Mouse (Mus musculus) small intestine, adult 2 months (tissue): ENCODE measurements around the gene Vmp1. TPM values are rescaled to one million over a fixed set of nuclear protein-coding genes. Genes with fewer than 3 reads are reported as not detected.
A peak's percentile ranks its signal among the peaks of the same experiment; 100 is the strongest.

Experiments used
- H3K27ac ChIP-seq: fragments of 200-500 bp; 2 replicates; pipeline ENCODE4 v1.5.1; 2012; ENCODE audit warnings: low read depth, low read length, control low read depth, inconsistent platforms; ENCODE audit not compliant: insufficient read depth
- H3K27me3 ChIP-seq: fragments of 200-500 bp; 2 replicates; pipeline ENCODE4 v1.6.1; 2012; ENCODE audit warnings: mild to moderate bottlenecking, moderate library complexity, low read length, inconsistent platforms; ENCODE audit not compliant: control insufficient read depth, insufficient read depth
- H3K36me3 ChIP-seq: fragments of 200-500 bp; 2 replicates; pipeline ENCODE4 v1.6.1; 2012; ENCODE audit warnings: mild to moderate bottlenecking, low read length, control low read depth, inconsistent platforms; ENCODE audit not compliant: control insufficient read depth, insufficient read depth
- H3K4me1 ChIP-seq: fragments of 200-500 bp; 2 replicates; pipeline ENCODE4 v1.6.1; 2012; ENCODE audit warnings: low read length, inconsistent platforms, mixed read lengths; ENCODE audit not compliant: control insufficient read depth, insufficient read depth, insufficient read length
- H3K4me3 ChIP-seq: fragments of 200-500 bp; 2 replicates; pipeline ENCODE4 v1.5.1; 2012; ENCODE audit warnings: low read depth, mild to moderate bottlenecking, control low read depth, inconsistent platforms, low read length, moderate library complexity
- CTCF ChIP-seq: fragments of 200-500 bp; IDR thresholded peaks from 2 replicates; pipeline ENCODE4 v1.5.1; 2012; ENCODE audit warnings: low read depth, mild to moderate bottlenecking, control low read depth, inconsistent platforms, low read length, moderate library complexity, mixed read lengths; ENCODE audit not compliant: insufficient replicate concordance, insufficient read length; ENCODE audit errors: extremely low read depth
- POLR2A ChIP-seq: fragments of 200-500 bp; IDR thresholded peaks from 2 replicates; pipeline ENCODE4 v1.6.1; 2012; ENCODE audit warnings: low read depth, mild to moderate bottlenecking, control low read depth, inconsistent platforms, low read length, moderate library complexity
- WGBS: fragments of 180-500 bp; shearing (Covaris S2); methylation state at CpG from one replicate; pipeline ENCODE4 v1.1.7; 2018; 5-methylcytosine and 5-hydroxymethylcytosine counted together
- polyA plus RNA-seq: library from polyadenylated mRNA; depleted of rRNA; stranded (reverse); fragments of >200 nt; gene quantifications from 2 replicates; pipeline ENCODE4 v1.2.3, GENCODE M21; 2012

Gene Vmp1
- polyA plus RNA-seq, 1 experiment: 38.8 TPM

GRCm38 (mm10) chr11:86580319-86581113, 103.1 kb downstream of the Vmp1 start:
- TF ChIP-seq POLR2A (no peak), CTCF (no peak)
- H3K4me3 ChIP-seq: peak overlapping the region; percentile 26

GRCm38 (mm10) chr11:86579731-86580318, 103.8 kb downstream of the Vmp1 start:
- peak overlapping the region; percentile 97 for H3K27ac ChIP-seq
- TF ChIP-seq CTCF: no peak
- TF ChIP-seq POLR2A: no peak
- H3K4me1 ChIP-seq: peaks cover 38% of the 10 kb centered on the region
- H3K4me3 ChIP-seq: peak overlapping the region; percentile 26
- 11% methylated on average over 10 of the region's 10 CpGs for WGBS
- no peaks in the 10 kb centered on the region for H3K27me3 ChIP-seq
- peaks cover 13% of the 10 kb centered on the region for H3K36me3 ChIP-seq

More at GRCm38 (mm10) chr11:86580319-86581113, 103.1 kb downstream of the Vmp1 start:
- no peaks in the 10 kb centered on the region for H3K27me3 ChIP-seq
- peak overlapping the region; percentile 97 for H3K27ac ChIP-seq
- H3K4me1 ChIP-seq: peaks cover 32% of the 10 kb centered on the region
- H3K36me3 ChIP-seq: peaks cover 20% of the 10 kb centered on the region
- WGBS: 16% methylated on average over 9 of the region's 9 CpGs

GRCm38 (mm10) chr11:86578809-86579730, 104.6 kb downstream of the Vmp1 start:
- Histone ChIP-seq H3K27ac (peak overlapping the region; percentile 97), H3K27me3 (no peaks in the 10 kb centered on the region), H3K4me1 (peaks cover 44% of the 10 kb centered on the region), H3K36me3 (peaks cover 8% of the 10 kb centered on the region), H3K4me3 (peak overlapping the region; percentile 15)
- 14% methylated on average over 25 of the region's 25 CpGs for WGBS
- peak; percentile 35; the same call in 1 of the 2 replicates for TF ChIP-seq POLR2A
- TF ChIP-seq CTCF: no peak

- peak overlapping the region; percentile 97 for H3K27ac ChIP-seq
- no peak for TF ChIP-seq CTCF
- no peak for TF ChIP-seq POLR2A
- no peaks in the 10 kb centered on the region for H3K27me3 ChIP-seq
- WGBS: 15% methylated on average over 6 of the region's 6 CpGs
- peaks cover 4% of the 10 kb centered on the region; the same call in 1 of the 2 replicates for H3K36me3 ChIP-seq
- H3K4me3 ChIP-seq: peak overlapping the region; percentile 15; the same call in 1 of the 2 replicates
- H3K4me1 ChIP-seq: peaks cover 48% of the 10 kb centered on the region
These were observed 105.4 kb downstream of the Vmp1 start for GRCm38 (mm10) chr11:86578106-86578808.

DNA sequence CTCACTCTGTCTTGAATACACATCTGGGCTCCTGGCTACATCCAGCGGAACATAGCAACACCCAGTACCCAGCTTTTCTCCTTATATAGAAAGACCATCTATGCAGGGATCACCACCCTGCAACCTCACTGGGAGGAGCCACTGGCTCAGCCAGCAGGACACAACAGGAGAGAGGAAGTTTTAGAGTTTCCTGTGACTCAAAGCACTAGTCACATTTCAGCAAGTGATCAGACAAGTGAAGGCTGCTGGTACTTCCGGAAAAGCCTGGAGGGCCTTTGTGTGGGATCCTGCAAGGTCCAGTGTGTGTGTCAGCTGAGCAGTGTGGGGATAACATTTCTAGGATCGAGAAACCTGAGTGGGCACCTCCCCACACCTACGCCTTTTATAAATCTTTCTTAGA, 106.4 kb downstream of the Vmp1 start:
- Histone ChIP-seq H3K27me3 (no peaks in the 10 kb centered on the region), H3K4me3 (no peak overlapping the region), H3K4me1 (peaks cover 48% of the 10 kb centered on the region), H3K27ac (peak overlapping the region; percentile 97), H3K36me3 (no peaks in the 10 kb centered on the region)
- 48% methylated on average over 4 of the region's 4 CpGs for WGBS
- TF ChIP-seq POLR2A: no peak
- TF ChIP-seq CTCF: no peak

GRCm38 (mm10) chr11:86575632-86576378, 107.8 kb downstream of the Vmp1 start:
- Histone ChIP-seq H3K36me3 (no peaks in the 10 kb centered on the region), H3K27ac (peak overlapping the region; percentile 97), H3K4me1 (peaks cover 53% of the 10 kb centered on the region), H3K4me3 (no peak overlapping the region), H3K27me3 (no peaks in the 10 kb centered on the region)
- WGBS: 31% methylated on average over 7 of the region's 7 CpGs
- TF ChIP-seq CTCF (no peak), POLR2A (no peak)
